Mouse (Mus musculus) kidney, adult 18-20 months (tissue): Measurements from ENCODE around the gene Rab28.

Experiments used
- DNase-seq: peaks from one replicate; pipeline ENCODE4 v3.0.0; 2021

The Rab28 gene

GRCm38 (mm10) chr5:41625544-41625943 lies 82.4 kb downstream of the Rab28 start:
- no peak for DNase-seq

DNA sequence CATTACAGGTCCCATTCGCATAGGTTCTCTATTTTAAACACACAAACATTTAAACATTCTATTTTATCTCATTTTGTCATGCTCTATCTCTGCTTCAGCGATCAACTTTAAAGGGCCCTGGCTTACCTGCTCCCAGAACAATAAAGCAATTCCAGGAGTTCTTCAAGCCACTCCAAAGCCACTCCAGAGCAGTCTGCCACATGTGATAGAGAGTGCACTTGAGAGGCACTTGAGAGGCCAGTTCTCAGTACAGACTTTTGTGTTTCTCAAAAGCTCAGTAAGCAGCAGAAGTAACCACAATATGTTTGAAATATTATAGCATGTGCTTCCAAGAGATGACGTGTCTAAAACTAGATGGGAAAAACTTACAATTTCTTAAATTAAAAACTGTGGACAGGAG lies 86.2 kb downstream of the Rab28 start:
- no peak for DNase-seq

GRCm38 (mm10) chr5:41618966-41619365 lies 89.0 kb downstream of the Rab28 start:
- DNase-seq, result no peak

DNA sequence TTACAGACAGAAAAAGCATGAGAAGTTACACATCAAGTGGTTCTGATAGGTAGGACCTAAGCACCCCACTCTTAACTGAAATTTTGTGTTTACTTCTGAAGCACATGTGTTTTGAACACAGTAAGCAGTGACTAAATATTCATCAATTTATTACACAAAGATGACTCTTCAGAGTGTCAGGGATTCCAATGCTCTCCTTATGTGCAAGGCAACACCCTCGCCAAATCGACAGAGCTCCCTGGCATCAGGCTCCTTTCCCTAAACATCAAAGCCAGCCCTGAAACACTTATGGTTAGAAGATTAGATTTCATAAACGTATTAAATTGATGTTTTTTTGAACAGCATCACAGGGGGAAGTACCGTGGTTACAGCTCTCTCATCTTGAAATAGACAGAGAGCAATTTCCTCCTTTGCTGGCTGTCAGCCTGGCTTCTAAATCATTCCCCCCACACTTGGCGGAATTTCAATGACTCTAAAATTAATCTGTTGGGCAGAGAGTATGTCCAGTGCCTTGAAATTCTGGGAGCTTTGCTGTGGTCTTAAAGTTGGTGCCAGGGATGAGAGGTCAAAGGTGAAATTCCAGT lies 97.4 kb downstream of the Rab28 start:
- no peak for DNase-seq

DNA sequence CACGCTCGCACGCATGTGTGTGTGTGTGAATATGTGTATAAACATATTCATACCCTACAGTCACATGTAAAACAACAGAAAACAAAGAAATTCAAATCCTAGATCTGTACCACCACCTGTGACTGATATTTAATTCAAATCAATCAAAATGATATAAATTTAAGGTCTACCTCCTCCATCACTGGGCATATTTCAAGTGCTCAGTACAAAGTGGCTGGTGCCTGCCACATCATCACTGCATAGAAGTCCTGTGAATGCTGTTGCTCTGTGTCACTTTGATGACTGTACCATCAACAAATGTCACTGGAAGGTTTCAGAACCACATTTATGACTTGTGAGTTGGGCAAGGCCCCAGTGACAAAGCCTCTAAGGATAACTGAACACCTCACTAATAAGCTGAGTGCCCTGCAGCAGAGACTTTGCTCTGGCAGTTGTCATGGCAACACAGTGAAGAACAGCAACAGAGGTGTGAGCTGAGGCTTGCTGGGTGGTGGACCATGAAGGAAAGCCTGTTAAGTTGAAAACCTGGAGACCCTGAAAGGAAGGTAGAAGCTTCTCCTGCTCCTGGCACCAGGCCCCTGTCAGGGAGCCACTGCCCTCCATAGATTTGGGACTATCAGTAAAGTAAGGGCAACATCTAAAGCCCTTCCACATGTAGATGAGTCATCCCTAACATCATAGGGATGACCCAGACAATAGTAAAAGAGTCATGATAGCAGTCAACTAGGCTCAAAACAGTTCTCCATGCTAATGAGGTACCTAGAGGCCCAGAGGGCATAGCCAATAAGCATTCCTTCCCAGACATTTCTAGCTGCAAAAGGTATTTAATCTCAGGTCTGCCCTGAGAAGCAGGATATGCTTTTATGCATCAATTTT lies 111.5 kb downstream of the Rab28 start:
- DNase-seq, result no peak

DNA sequence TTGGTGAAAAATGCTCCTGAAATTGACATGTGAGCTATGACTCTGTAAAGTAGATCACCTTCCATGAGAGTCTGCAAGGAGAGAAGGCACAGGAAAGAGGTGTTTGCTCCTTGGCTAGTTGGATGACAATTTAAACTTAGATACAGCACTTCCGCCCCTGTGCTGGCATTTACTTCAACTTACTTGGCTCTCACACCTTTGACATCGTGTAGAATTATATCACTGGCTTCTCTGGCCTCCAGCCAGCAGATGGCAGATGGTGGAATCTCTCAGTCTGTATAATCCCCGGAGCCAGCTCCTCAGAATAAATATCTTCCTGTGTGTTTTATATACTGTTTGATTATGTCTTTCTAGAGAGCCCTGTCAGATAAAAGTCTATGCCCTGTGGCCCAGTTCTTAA lies 112.8 kb downstream of the Rab28 start:
- no peak for DNase-seq

DNA sequence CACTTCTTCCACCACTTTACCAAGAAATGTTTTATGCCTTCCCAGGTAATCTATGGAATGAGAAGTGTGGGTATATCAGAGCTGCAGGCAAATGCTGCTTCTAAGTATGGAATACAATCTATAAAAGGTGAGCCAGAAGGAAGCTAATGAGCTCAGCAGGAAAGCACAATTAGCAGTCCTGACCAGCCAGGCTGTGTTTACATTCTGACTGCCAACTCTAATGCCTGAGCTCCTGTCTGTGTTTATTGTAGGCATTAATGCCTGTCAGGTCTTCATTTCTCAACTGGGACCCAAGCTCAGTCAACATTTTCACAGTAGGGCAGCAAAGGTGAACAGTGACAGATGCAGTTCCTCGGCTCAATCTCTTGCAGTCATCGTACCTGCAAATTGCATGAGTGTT lies 129.9 kb downstream of the Rab28 start:
- DNase-seq, result no peak
